Mouse (Mus musculus) lung, embryonic 16.5 days (tissue): Measurements from ENCODE around the gene Efcc1. TPM values are rescaled to one million over a fixed set of nuclear protein-coding genes. Genes with fewer than 3 reads are reported as not detected.
A peak's percentile ranks its signal among the peaks of the same experiment; 100 is the strongest.

Experiments
- ATAC-seq: fragments of 200-750 bp; cut with Nextera tagmentation; 2 replicates; pipeline ENCODE4 v1.8.0; 2017; ENCODE audit warnings: low read depth, mild to moderate bottlenecking, moderate library complexity
- H3K27ac ChIP-seq: fragments of 300-500 bp; sonication (generic); 2 replicates; pipeline ENCODE4 v1.5.1; 2014; ENCODE audit warnings: mild to moderate bottlenecking, control low read depth, low read length
- H3K27me3 ChIP-seq: fragments of 300-500 bp; sonication (generic); 2 replicates; pipeline ENCODE4 v1.6.1; 2014; ENCODE audit warnings: low read depth, low read length, mixed read lengths; ENCODE audit not compliant: control insufficient read depth, insufficient read depth
- H3K36me3 ChIP-seq: fragments of 300-500 bp; sonication (generic); 2 replicates; pipeline ENCODE4 v1.6.1; 2014; ENCODE audit warnings: low read length; ENCODE audit not compliant: control insufficient read depth, insufficient read depth
- H3K4me1 ChIP-seq: fragments of 300-500 bp; sonication (generic); replicated peaks from 2 replicates; pipeline ENCODE4 v1.6.1; 2014; ENCODE audit warnings: low read length, mixed read lengths; ENCODE audit not compliant: control insufficient read depth, insufficient read depth
- H3K4me2 ChIP-seq: fragments of 300-500 bp; sonication (generic); 2 replicates; pipeline ENCODE4 v1.6.1; 2014; ENCODE audit warnings: low read depth, low read length, control low read depth
- H3K4me3 ChIP-seq: fragments of 300-500 bp; sonication (generic); 2 replicates; pipeline ENCODE4 v1.5.1; 2014; ENCODE audit warnings: mild to moderate bottlenecking, low read length, control low read depth
- H3K9ac ChIP-seq: fragments of 300-500 bp; sonication (generic); 2 replicates; pipeline ENCODE4 v1.6.1; 2014; ENCODE audit warnings: low read length, control low read depth
- H3K9me3 ChIP-seq: fragments of 300-500 bp; sonication (generic); 2 replicates; pipeline ENCODE4 v1.6.1; 2016; ENCODE audit warnings: low read length; ENCODE audit not compliant: control insufficient read depth
- WGBS: fragments of 180-500 bp; shearing (Covaris S2); extraction: QIAGEN DNeasy Blood & Tissue Kit; methylation state at CpG from one replicate; pipeline ENCODE4 v1.1.7; 2014; 5-methylcytosine and 5-hydroxymethylcytosine counted together
- polyA plus RNA-seq: library from polyadenylated mRNA; unstranded; fragments of >200 nt; fragmentation: Nextera tagmentation; extraction: Ambion mirVana; gene quantifications from 2 replicates; pipeline ENCODE4 v1.2.1, GENCODE M21; 2015

Efcc1 gene
- polyA plus RNA-seq = 4.5 and 5.3 TPM in 2 replicates

DNA sequence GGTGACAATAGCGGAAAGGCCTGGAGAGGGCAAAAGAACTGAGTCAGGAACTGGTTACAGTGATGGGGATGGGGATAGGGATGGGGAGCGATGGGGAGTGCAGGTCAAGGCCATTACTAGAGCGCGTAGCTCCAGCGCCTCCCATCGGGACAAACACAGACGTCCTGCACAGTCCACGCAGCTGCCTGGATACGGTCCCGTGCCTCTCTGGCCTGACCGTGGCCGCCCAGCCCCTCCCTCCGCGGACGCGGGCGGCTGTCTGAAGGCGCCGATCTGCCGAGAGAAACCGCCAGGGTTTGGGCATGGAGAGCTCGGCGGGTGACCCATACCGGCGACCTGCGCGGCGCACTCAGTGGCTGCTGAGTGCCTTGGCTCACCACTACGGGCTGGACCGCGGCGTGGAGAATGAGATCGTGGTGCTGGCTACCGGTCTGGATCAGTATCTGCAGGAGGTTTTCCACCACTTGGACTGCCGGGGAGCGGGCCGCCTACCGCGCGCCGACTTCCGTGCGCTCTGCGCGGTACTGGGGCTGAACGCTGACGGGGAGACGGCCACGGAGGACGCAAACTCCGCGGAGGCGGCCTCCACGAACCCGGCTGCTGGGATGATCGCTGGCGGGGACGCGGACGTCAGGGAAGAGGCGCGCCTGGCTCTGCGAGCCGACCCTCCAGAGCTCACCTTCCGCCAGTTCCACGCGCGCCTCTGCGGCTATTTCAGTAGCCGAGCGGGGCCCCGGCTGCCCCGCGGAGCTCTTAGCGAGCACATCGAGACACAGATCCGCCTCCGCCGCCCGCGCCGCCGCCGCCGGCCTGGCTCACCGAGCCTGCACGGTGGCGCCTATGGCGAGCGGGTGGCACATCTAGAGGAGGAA lies at the start of gene Efcc1:
Efcc1 (plus strand) TSS at position 279 of the 872 bp plus-strand sequence.
- H3K9me3 ChIP-seq = no peaks in the 10 kb centered on the region

DNA sequence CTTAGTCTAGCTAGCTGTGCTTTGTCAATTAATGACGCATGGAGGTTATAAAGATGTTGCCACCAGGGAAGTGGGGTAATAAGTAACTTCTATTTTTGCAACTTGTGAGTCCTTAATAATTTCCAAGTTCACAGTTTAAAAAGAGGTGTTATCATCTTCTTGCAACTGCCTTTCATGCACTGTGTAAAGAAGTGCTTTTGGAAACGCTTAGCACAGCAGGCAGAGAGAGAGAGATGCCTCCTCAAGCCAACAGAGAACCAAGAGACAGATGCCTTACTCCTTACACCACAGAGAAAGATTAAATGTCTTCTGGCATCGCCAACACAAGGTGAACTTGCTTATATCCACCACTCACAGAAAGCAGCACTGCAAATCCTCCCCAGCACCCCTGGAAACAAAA lies 34.7 kb upstream of the Efcc1 start:
- Histone ChIP-seq H3K27ac (no peak overlapping the region), H3K27me3 (no peaks in the 10 kb centered on the region), H3K4me3 (no peak overlapping the region), H3K4me1 (no peaks in the 10 kb centered on the region), H3K9me3 (no peaks in the 10 kb centered on the region), H3K4me2 (no peak overlapping the region), H3K9ac (no peak overlapping the region), H3K36me3 (no peaks in the 10 kb centered on the region)
- no peak for ATAC-seq
- 70% methylated on average over 3 of the region's 3 CpGs for whole genome bisulfite sequencing

More for the DNA sequence above, at the start of gene Efcc1:
- Histone ChIP-seq H3K4me2 (peak within 1 kb of the TSS; percentile 93), H3K9ac (peak within 1 kb of the TSS; percentile 72), H3K27me3 (peaks cover 38% of the 10 kb centered on the region), H3K36me3 (no peaks in the 10 kb centered on the region), H3K4me3 (peak within 1 kb of the TSS; percentile 69), H3K27ac (peak within 1 kb of the TSS; percentile 47), H3K4me1 (peaks cover 30% of the 10 kb centered on the region)
- peak; percentile 73 for ATAC-seq
- 0% methylated on average over 82 of the region's 90 CpGs for WGBS

DNA sequence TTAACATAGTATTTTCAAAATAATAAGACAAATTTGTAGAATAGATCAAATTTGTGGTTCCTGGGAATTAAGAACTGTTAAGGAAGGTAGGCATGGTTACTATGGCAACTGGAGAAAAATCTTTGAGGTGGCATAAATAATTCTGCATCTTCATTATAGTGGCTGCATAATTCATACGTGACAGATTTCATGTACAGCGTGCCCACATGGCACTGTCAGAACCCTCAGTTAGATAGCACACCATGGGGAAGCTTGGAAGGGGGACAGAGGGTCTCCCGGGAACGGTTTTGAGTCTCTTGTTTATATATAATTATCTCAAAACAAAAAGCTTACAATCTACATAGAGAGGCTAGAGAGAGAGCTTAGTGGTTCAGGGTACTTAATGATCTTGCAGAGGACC lies 34.1 kb upstream of the Efcc1 start:
- ATAC-seq = no peak
- Histone ChIP-seq H3K4me3 (no peak overlapping the region), H3K9ac (no peak overlapping the region), H3K36me3 (no peaks in the 10 kb centered on the region), H3K9me3 (no peaks in the 10 kb centered on the region), H3K4me1 (no peaks in the 10 kb centered on the region), H3K27me3 (no peaks in the 10 kb centered on the region), H3K4me2 (no peak overlapping the region), H3K27ac (no peak overlapping the region)
- 86% methylated on average over 4 of the region's 4 CpGs for WGBS

DNA sequence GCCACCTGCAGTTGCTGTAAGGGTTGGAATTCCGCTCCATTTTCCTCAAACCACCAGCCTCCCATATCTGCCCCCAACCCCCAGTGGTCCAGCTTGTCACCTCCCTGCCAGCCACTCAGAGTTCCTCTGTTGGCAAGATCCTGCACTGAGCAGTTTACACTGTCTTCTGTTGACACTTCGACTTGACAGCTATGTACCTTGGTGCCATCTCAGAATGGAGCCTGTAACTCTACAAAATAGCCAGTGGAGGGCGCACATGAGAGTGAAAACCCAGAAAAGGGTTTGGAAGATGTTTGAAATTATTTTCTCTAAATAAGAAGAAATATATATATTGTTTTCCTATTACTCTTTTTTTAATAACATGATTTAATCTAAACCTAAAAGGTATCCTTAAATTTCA lies 24.4 kb upstream of the Efcc1 start:
- ATAC-seq = no peak
- Histone ChIP-seq H3K36me3 (no peaks in the 10 kb centered on the region), H3K9me3 (no peaks in the 10 kb centered on the region), H3K27me3 (no peaks in the 10 kb centered on the region), H3K4me2 (no peak overlapping the region), H3K4me3 (no peak overlapping the region), H3K9ac (no peak overlapping the region), H3K27ac (no peak overlapping the region), H3K4me1 (no peaks in the 10 kb centered on the region)
- WGBS = 42% methylated on average over 3 of the region's 3 CpGs

DNA sequence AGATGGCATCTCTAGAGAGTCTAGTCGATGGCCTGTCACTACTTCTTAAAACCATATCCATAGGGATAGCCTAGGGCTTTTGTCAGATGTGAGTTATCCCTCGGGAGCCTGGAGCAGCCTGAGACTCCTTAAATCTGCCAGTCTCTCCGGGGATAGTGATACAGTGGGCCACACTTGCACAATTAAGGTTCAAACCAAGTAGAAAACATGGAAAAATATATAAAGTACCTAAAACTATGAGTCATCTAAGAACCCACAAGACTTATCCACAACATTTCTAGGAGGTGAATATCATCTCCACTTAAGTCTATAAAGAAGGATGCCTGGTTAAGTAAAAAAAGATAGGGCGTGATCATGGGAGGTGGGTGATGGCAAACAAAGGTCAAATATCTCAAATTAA lies 18.4 kb upstream of the Efcc1 start:
- 80% methylated on average over 4 of the region's 4 CpGs for whole genome bisulfite sequencing
- H3K27ac ChIP-seq = no peak overlapping the region
- no peak overlapping the region for H3K9ac ChIP-seq
- H3K4me1 ChIP-seq = no peaks in the 10 kb centered on the region
- no peak for ATAC-seq
- H3K27me3 ChIP-seq = no peaks in the 10 kb centered on the region
- H3K4me2 ChIP-seq = no peak overlapping the region
- H3K4me3 ChIP-seq = no peak overlapping the region
- H3K9me3 ChIP-seq = no peaks in the 10 kb centered on the region
- no peaks in the 10 kb centered on the region for H3K36me3 ChIP-seq

DNA sequence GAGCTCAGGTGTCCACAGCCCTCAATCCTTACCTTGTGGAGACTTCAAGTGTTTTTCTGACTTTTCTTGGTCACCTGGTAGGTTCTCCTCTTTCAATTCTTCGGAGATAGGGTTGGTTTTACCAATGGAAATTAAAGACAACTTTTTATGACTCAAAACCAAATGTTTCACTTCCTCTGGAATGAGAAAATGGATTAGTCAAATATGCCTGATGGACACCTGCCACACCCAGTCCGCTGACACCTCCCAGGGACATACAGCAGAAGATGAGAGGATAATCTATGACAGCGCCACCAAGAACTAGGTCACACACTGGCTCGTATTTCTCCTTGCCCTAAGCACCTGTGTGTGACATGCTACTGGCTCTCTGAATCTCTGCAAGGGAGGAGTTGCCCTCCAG lies 16.6 kb upstream of the Efcc1 start:
- WGBS = 71% methylated on average over 4 of the region's 4 CpGs
- Histone ChIP-seq H3K4me1 (no peaks in the 10 kb centered on the region), H3K9me3 (no peaks in the 10 kb centered on the region), H3K27ac (no peak overlapping the region), H3K9ac (no peak overlapping the region), H3K27me3 (no peaks in the 10 kb centered on the region), H3K4me2 (no peak overlapping the region), H3K36me3 (no peaks in the 10 kb centered on the region), H3K4me3 (no peak overlapping the region)
- no peak for ATAC-seq

DNA sequence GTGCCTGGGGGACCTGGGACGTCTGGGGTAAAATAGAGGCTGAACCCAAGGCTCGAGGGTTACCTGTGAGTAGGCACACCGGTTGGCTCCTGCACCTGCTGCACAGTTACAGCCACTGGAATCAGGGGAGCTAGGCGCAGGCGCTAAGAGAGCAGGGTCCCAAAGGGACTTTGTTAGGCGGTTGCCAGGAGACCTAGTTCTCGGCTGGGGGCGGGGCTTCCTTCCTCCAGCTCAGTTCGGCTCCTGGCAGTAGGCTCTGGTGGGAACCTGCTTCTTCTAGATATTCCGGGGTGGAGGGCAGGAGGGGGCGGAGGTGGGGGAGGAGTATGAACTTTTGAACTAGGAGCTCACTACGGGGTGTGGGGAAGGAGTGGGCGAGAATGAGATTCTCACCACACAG lies 8.0 kb upstream of the Efcc1 start:
- WGBS = 7% methylated on average over 13 of the region's 13 CpGs
- H3K27me3 ChIP-seq = no peaks in the 10 kb centered on the region
- H3K9me3 ChIP-seq = no peaks in the 10 kb centered on the region
- no peak overlapping the region for H3K4me2 ChIP-seq
- no peak overlapping the region for H3K27ac ChIP-seq
- H3K4me3 ChIP-seq = no peak overlapping the region
- peak; percentile 74 for ATAC-seq
- H3K4me1 ChIP-seq = peaks cover 2% of the 10 kb centered on the region; the same call in 1 of the 2 replicates
- no peak overlapping the region for H3K9ac ChIP-seq
- H3K36me3 ChIP-seq = no peaks in the 10 kb centered on the region

DNA sequence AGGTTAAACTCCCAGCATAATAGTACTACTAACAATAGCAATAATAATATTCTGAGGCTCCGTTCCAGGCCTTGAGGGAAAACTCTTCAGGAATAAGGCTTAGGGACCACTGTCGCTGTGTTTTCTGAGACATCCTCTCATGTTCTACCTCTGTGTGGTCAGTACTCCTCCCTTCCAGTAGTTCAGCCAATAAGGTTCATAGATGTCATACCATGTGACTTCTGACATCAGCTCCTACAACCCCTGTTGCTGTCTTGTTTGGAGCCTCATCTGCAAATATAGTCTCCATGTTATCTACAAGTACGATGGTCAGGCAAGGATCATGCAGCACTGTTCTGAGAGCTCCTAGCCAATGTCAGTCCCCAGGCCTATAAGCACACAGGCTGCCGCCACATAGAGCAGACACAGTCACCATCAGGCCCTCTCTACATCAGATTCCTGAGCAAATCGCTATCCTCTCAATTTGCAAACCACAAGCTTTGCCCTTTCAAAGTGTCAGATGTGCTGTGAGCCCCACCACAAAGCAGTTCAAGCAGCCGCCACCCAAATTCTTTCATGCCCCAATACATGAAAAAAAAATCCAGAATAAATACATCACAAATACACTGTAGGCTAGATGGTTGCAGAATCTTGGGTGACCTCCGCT lies 5.3 kb upstream of the Efcc1 start:
- Histone ChIP-seq H3K4me3 (no peak overlapping the region), H3K27me3 (peaks cover 10% of the 10 kb centered on the region), H3K27ac (no peak overlapping the region), H3K36me3 (no peaks in the 10 kb centered on the region), H3K9me3 (no peaks in the 10 kb centered on the region), H3K9ac (no peak overlapping the region), H3K4me1 (peaks cover 3% of the 10 kb centered on the region; the same call in 1 of the 2 replicates), H3K4me2 (no peak overlapping the region)
- ATAC-seq = no peak
- 77% methylated on average over 7 of the region's 7 CpGs for WGBS

DNA sequence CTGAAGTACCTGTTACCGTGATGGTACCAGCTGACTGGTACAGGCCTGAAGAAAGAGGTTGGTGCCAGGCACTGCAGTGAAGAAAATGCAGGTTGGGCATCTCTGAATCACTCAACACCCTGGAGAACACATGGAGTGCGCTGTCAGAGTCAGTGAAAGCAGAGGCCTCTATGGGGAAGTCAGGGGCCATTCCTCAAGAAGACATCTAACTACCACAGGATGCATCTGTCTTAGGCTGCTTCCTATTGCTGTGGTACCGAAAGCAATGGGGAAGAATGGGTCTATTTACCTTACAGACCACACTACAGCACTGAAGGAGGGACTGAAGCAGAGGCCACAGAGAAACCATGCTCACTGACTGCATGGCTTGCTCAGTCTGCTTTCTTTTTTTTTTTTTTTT lies 2.6 kb upstream of the Efcc1 start:
- no peak overlapping the region for H3K4me2 ChIP-seq
- no peak overlapping the region for H3K4me3 ChIP-seq
- H3K4me1 ChIP-seq = peaks cover 21% of the 10 kb centered on the region
- H3K27ac ChIP-seq = no peak overlapping the region
- peaks cover 36% of the 10 kb centered on the region for H3K27me3 ChIP-seq
- ATAC-seq = no peak
- no peaks in the 10 kb centered on the region for H3K36me3 ChIP-seq
- WGBS = 37% methylated on average over 3 of the region's 3 CpGs
- no peak overlapping the region for H3K9ac ChIP-seq
- no peaks in the 10 kb centered on the region for H3K9me3 ChIP-seq
